Mouse (Mus musculus) olfactory bulb, adult 2 months (tissue): ENCODE measurements around the gene Il4ra. TPM values are rescaled to one million over a fixed set of nuclear protein-coding genes. Genes with fewer than 3 reads are reported as not detected.

Experiments
- H3K27ac ChIP-seq: fragments of 200-500 bp; 2 replicates; pipeline ENCODE4 v1.5.1; 2012; ENCODE audit warnings: low read depth, low read length; ENCODE audit not compliant: insufficient read depth
- H3K4me1 ChIP-seq: fragments of 200-500 bp; 2 replicates; pipeline ENCODE4 v1.6.1; 2012; ENCODE audit warnings: low read length; ENCODE audit not compliant: control insufficient read depth, insufficient read depth
- H3K4me3 ChIP-seq: fragments of 200-500 bp; 2 replicates; pipeline ENCODE4 v1.5.1; 2012; ENCODE audit warnings: mild to moderate bottlenecking, low read depth, low read length, moderate library complexity; ENCODE audit not compliant: insufficient read depth
- CTCF ChIP-seq: fragments of 200-500 bp; IDR thresholded peaks from 2 replicates; pipeline ENCODE4 v1.5.1; 2012; ENCODE audit warnings: low read depth, mild to moderate bottlenecking, low read length, moderate library complexity; ENCODE audit not compliant: insufficient read depth
- POLR2A ChIP-seq: fragments of 200-500 bp; IDR thresholded peaks from 2 replicates; pipeline ENCODE4 v1.6.1; 2012; ENCODE audit warnings: mild to moderate bottlenecking, low read depth, low read length, moderate library complexity; ENCODE audit not compliant: insufficient read depth
- WGBS: fragments of 180-500 bp; shearing (Covaris S2); methylation state at CpG from one replicate; pipeline ENCODE4 v1.1.7; 2018; 5-methylcytosine and 5-hydroxymethylcytosine counted together
- polyA plus RNA-seq: library from polyadenylated mRNA; stranded (reverse); fragments of >200 nt; gene quantifications from 2 replicates; pipeline ENCODE4 v1.2.4, GENCODE M21; 2012; ENCODE audit warnings: low replicate concordance; ENCODE audit not compliant: missing spikeins, insufficient read depth, insufficient read length

Il4ra gene
- polyA plus RNA-seq, 1 experiment = not detected

DNA sequence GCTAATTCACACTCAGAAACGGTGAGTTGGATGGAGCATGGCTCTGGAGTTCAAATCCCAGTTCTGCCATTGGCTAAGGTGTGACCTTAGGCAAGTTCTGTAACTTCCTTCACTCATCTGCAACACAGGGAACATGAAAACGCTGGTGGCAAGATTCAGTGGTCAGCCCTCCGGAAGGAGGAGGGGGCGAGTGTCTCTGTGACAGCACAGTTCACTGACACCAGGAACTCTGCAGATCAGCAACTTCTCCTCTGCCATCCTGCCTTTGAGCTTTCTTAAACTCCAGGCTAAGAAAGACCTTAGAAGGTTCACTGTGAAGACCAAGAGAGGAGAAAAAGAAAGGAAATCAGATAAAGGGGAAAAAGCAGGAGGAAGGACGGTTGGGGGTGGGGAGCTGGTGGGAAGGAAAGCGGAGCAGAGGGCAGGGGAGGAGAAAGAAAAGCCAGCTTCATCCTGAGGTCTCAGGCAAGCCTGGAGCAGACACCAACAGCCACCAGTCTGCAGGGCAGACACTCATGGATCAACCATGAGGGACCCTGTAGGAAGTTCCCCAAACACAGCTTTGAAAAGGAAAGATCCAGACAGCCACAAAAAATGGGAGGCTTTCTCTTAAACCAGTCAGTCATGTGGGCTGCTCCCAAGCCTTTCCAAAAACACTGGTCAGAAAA, 48.8 kb downstream of the Il4ra start:
- Histone ChIP-seq H3K27ac (no peak overlapping the region), H3K4me1 (no peaks in the 10 kb centered on the region), H3K4me3 (no peak overlapping the region)
- WGBS = 55% methylated on average over 6 of the region's 6 CpGs
- no peak for TF ChIP-seq POLR2A
- TF ChIP-seq CTCF = no peak

DNA sequence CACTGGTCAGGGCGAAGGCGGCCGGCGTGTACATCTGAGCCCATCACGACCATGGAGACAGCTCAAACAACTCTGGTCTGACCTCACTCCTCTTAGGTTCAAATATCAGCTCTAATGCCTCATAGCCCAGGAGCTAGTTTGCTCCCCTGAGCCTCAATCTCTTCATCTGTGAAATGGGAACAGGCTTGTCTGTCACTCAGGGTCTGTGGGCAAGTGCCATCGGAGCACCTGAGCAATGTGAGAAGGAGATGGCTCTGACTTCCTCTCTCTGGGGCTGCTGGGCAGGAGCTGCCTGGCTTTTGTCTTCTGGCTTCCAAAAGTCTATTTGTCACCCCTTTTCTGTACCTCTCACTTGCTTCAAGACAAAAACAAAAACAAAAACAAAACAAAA, 49.4 kb downstream of the Il4ra start:
- no peak for TF ChIP-seq CTCF
- TF ChIP-seq POLR2A = no peak
- H3K4me3 ChIP-seq = no peak overlapping the region
- WGBS = 89% methylated on average over 6 of the region's 6 CpGs
- no peaks in the 10 kb centered on the region for H3K4me1 ChIP-seq
- H3K27ac ChIP-seq = no peak overlapping the region

DNA sequence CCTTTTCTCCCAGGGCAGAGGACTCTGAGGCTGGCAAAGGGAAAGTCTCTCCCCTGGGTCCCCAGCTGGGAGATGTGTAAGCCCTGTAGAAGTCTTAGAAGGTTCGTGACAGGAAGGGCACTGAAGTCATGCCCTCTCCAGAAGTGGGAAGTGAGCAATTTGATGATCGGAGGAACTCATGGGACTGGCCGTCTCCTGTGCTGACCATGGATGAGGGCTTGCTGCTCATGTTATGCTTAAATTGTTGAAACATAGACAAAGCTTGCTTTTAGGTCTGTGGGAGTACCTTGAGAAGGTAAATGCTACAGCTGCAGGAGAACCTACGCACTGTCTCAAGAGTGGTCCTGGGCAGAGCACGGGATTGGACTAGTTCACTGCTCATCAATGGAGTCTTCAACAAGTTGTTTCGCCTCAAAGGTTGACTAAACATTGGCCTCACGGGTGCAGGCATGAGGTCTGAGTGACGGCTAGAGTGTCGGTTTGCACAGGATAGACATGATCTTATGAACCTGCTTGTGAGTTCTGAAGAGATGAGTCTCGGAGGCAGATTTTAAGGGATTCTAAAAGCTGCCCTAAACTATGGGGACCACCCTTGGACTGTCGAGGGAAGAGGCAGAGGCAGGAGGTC, 50.0 kb downstream of the Il4ra start:
- TF ChIP-seq CTCF (no peak), POLR2A (no peak)
- WGBS = 74% methylated on average over 11 of the region's 11 CpGs

DNA sequence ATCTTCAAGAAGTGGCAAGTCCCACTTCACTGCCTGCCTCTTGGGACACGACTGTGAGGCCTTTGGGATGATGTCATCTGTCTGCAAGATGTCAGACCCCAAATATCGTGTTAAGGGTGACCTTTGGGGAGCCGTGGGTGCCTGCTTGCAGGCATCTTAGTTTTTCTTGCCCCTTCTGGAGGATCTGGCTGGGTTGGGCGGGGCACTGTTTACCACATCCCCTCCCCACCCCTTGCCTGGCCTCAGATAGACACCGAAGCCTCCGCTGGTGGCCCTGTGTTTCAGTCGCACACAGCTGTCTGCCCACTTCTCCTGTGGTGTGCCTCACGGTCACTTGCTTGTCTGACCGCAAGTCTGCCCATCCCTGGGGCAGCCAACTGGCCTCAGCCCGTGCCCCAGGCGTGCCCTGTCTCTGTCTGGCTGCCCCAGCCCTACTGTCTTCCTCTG, 51.3 kb downstream of the Il4ra start, which contains the start of gene Il21r:
Il21r (plus strand) TSS at position 245 of the 447 bp plus-strand sequence.
- TF ChIP-seq CTCF (no peak), POLR2A (no peak)
- 78% methylated on average over 11 of the region's 11 CpGs for WGBS
- Histone ChIP-seq H3K27ac (no peak within 1 kb of the TSS), H3K4me1 (no peaks in the 10 kb centered on the region), H3K4me3 (no peak within 1 kb of the TSS)

More for the DNA sequence above, 50.0 kb downstream of the Il4ra start:
- H3K4me3 ChIP-seq = no peak overlapping the region
- H3K27ac ChIP-seq = no peak overlapping the region
- H3K4me1 ChIP-seq = no peaks in the 10 kb centered on the region

DNA sequence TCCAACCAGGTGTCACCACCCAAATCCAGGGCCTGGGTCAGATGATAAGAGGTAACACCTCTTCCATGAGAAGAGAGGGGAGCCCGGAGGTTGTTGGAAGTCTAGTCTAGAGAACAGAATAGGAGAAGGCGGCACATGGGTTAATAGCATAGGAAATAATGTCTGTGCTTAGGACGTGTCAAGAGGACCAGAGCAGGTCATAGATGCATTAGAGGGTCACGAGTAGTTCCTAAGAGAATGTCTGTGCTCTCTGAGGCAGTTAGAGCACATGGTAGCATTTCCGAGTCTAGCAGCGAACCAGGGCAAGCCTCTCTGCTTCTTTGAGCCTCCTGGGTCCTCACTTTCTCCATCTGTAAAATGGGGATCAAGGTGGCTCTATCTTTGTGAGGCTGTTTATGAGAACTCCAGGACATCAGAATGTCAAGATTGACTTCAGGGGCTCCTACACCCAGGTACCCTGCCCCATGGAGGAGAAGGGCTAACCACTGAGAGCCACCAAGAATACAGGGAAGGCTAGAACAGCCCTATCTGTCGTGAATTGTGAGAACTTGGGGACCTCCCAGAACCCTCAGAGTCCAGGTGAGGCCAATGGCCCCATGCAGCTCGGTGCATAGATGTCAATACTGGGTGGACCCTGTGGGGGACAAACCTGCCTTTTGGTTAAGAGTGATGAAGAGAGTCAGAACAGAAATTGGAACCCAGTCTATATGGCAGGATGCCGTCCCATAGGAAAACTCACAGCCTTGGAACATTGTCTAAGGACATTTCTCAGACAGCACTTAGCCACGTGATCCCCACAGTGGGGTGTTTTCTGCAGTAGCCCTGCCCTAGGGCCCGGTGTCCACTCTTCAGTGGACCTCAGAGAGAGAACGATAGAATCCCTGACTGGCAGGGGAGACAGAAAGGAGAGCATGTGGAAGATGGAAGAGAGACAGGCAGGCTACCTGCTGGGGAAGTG, 52.7 kb downstream of the Il4ra start:
- 85% methylated on average over 12 of the region's 12 CpGs for WGBS
- H3K27ac ChIP-seq = no peak overlapping the region
- TF ChIP-seq POLR2A = no peak
- TF ChIP-seq CTCF = no peak
- H3K4me3 ChIP-seq = no peak overlapping the region
- H3K4me1 ChIP-seq = no peaks in the 10 kb centered on the region

DNA sequence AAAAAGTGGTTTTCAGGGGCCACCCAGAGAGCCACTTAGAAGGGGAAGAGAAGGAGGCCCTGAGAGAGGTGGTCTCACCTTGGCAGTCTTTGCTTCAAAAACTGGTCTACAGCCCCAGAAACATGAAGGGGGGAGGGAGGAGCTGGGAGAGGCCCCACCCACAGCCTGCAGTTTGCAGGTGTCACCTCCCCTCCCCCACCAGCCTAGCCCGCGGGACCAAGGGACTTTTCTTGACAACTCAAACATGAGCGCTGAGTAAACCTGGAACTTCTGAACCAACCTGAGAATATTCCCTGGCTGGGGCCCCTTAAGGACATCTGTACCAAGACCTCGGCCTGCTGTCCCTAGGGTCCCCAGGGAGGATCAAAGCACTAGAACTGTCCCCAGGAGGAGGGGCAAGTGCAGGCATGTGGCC, 53.8 kb downstream of the Il4ra start:
- Histone ChIP-seq H3K27ac (no peak overlapping the region), H3K4me3 (no peak overlapping the region), H3K4me1 (no peaks in the 10 kb centered on the region)
- 84% methylated on average over 4 of the region's 4 CpGs for WGBS
- TF ChIP-seq CTCF (no peak), POLR2A (no peak)

DNA sequence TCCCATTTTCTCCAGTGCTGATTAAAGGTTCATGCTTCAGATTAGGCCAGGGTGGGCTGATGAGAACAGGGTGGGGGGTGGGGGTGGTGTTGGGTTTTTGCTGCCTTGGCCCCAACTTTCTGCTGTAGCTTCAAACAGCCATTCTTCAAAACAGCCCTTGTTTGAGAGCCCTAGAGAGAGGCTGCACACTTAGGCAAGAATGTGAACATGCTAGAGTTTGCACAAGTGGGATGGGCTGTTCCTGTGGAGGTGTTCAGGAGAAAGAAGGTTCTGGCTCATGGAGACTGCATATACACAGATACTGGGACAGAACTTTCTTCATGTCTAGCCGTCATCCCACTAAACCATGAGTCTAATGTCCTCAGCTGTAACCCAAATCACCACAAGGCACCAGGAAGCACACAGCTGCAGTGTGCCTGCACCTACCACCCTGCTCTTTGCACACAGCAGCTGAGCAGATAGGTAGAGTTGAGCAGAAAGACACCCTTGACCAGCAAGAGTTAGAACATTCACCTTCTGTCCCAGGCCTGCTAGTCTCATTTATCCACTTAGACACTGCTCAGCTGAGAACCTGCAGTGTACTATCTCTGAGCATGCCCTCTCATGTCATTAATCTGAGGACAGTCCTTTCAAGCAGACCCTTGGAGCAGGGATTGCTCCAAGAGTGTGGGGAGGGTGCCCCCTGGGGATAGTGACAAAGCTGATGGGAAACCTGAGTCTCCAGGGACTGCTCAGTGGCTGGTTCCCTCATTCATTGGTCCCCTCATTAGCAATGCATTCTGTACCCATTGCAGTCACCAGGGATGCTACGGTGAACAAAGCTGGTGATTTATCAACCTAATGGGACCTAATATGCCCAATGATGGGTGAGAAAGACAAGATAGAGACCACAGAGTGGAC, 54.6 kb downstream of the Il4ra start:
- WGBS = 75% methylated on average over 2 of the region's 2 CpGs
- H3K27ac ChIP-seq = no peak overlapping the region
- no peak overlapping the region for H3K4me3 ChIP-seq
- H3K4me1 ChIP-seq = no peaks in the 10 kb centered on the region
- TF ChIP-seq POLR2A (no peak), CTCF (no peak)
